Mouse (Mus musculus) limb, embryonic 11.5 days (tissue): ENCODE measurements around the gene Slitrk1. TPM values are rescaled to one million over a fixed set of nuclear protein-coding genes. Genes with fewer than 3 reads are reported as not detected.

ENCODE experiments used
- ATAC-seq: fragments of 200-750 bp; cut with Nextera tagmentation; 2 replicates; pipeline ENCODE4 v1.8.0; 2017; ENCODE audit warnings: low read depth; ENCODE audit not compliant: insufficient number of reproducible peaks, low FRiP score, low TSS enrichment
- DNase-seq: peaks from one replicate; pipeline ENCODE4 v3.0.0-alpha.2; 2015; ENCODE audit warnings: low spot score
- H3K27ac ChIP-seq: fragments of 300-500 bp; sonication (generic); replicated peaks from 2 replicates; pipeline ENCODE4 v1.5.1; 2014; ENCODE audit warnings: low read depth, mild to moderate bottlenecking, low read length
- H3K27me3 ChIP-seq: fragments of 300-500 bp; sonication (generic); 2 replicates; pipeline ENCODE4 v1.6.1; 2014; ENCODE audit warnings: mild to moderate bottlenecking, low read length, mixed read lengths; ENCODE audit not compliant: control insufficient read depth, insufficient read depth
- H3K36me3 ChIP-seq: fragments of 300-500 bp; sonication (generic); 2 replicates; pipeline ENCODE4 v1.6.1; 2014; ENCODE audit warnings: mild to moderate bottlenecking, low read length, moderate library complexity, mixed read lengths; ENCODE audit not compliant: control insufficient read depth, insufficient read depth
- H3K4me1 ChIP-seq: fragments of 300-500 bp; sonication (generic); 2 replicates; pipeline ENCODE4 v1.6.1; 2014; ENCODE audit warnings: low read length, mixed read lengths; ENCODE audit not compliant: control insufficient read depth, insufficient read depth
- H3K4me2 ChIP-seq: fragments of 300-500 bp; sonication (generic); 2 replicates; pipeline ENCODE4 v1.6.1; 2014; ENCODE audit warnings: low read depth, mild to moderate bottlenecking, moderate library complexity; ENCODE audit not compliant: severe bottlenecking
- H3K4me3 ChIP-seq: fragments of 300-500 bp; sonication (generic); 2 replicates; pipeline ENCODE4 v1.5.1; 2014; ENCODE audit warnings: low read depth, low read length
- H3K9ac ChIP-seq: fragments of 300-500 bp; sonication (generic); 2 replicates; pipeline ENCODE4 v1.6.1; 2014; ENCODE audit warnings: mild to moderate bottlenecking, low read length
- H3K9me3 ChIP-seq: fragments of 300-500 bp; sonication (generic); 2 replicates; pipeline ENCODE4 v1.6.1; 2016; ENCODE audit warnings: low read length; ENCODE audit not compliant: control insufficient read depth
- WGBS: fragments of 180-500 bp; shearing (Covaris S2); extraction: QIAGEN DNeasy Blood & Tissue Kit; methylation state at CpG from one replicate; pipeline ENCODE4 v1.1.7; 2014; 5-methylcytosine and 5-hydroxymethylcytosine counted together
- polyA plus RNA-seq: library from polyadenylated mRNA; unstranded; fragments of >200 nt; fragmentation: Nextera tagmentation; extraction: Ambion mirVana; gene quantifications from 2 replicates; pipeline ENCODE4 v1.2.1, GENCODE M21; 2014

The Slitrk1 gene
- polyA plus RNA-seq: 0.44 and 0.54 TPM in 2 replicates

DNA sequence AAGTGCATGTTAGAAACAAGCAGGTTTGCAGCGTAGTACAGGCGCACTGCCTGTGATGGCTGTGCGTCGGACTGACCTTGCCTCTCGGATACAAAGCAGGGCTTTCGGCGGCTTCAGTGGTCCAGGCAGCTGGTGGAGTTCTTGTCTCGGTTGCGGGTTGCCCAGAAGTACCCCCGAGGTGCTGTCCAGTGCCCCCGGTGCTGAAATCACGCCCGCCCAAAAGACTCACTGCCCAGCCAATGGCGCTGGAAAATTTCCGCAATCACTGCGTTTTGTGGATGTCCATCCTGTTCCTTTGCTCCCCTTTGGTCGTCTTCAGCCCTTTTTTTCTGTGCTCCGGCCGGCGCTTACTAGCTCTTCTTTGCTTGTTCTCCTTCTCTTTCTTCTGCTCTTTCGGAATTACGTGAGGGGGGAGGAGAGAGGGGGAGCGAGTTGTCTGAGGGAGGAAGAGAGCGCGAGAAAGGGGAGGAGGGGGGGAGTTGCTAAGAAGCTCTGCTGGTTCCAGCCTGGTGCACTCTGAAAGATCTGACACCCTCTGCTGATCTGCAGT lies at the start of gene Slitrk1:
TSS of gene Slitrk1 (minus strand) at position 445 of the 550 bp plus-strand sequence.
- under 1% methylated on average over 23 of the region's 25 CpGs for WGBS
- no peaks in the 10 kb centered on the region for H3K9me3 ChIP-seq
- DNase-seq (peak; percentile 89), ATAC-seq (peak; percentile 70; the same call in 1 of the 2 replicates)
- no peaks in the 10 kb centered on the region; the same call in 1 of the 2 replicates for H3K4me1 ChIP-seq
- no peak within 1 kb of the TSS for H3K27ac ChIP-seq
- no peaks in the 10 kb centered on the region for H3K36me3 ChIP-seq
- peak within 1 kb of the TSS; percentile 45 for H3K4me2 ChIP-seq
- peak within 1 kb of the TSS; percentile 19 for H3K4me3 ChIP-seq
- no peak within 1 kb of the TSS for H3K9ac ChIP-seq
- peaks cover 34% of the 10 kb centered on the region for H3K27me3 ChIP-seq

DNA sequence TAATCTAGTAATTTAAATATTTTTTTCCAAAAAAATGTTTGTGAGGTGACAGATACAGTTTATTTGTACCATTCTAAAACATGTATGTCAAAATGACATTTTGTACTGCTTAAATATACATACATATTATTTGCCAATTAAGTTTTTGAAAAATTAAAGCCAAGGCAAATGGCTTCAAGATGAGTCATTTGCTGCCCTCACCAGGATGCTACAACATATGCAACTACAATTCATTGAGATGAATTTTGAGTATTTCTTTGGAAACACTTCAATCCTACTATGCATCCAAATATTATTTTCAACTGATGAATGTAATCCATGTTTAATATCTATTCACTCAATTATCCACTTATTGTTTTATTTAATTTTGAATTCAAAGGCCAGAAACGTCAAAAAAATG lies 21.8 kb upstream of the Slitrk1 start:
- Histone ChIP-seq H3K36me3 (no peaks in the 10 kb centered on the region), H3K4me1 (no peaks in the 10 kb centered on the region), H3K4me2 (no peak overlapping the region), H3K27me3 (no peaks in the 10 kb centered on the region), H3K9me3 (no peaks in the 10 kb centered on the region), H3K4me3 (no peak overlapping the region), H3K9ac (no peak overlapping the region), H3K27ac (no peak overlapping the region)
- WGBS: 79% methylated on average over 1 of the region's 1 CpGs
- no peak for ATAC-seq
- no peak for DNase-seq

DNA sequence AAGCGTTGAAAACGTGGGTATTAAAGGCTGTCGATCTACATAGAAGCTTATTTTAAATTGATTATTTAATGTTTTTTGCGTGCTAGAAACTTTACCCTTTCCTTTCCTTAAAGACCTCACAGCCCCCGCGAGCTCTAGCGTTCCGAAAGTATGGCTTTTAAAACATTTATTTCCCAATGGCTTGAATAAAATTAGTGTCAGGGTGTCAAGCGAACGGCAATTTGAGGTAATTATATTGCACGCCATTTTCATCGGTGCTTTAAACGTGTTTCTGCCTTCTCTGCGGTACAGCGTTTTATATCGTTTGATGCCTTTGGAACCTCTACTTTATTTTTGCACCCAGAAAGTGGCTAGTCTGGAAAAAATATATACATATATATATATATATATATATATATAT lies 378 bp upstream of the Slitrk1 start:
- Histone ChIP-seq H3K4me3 (no peak overlapping the region), H3K9me3 (no peaks in the 10 kb centered on the region), H3K9ac (no peak overlapping the region), H3K4me2 (peak overlapping the region; percentile 45; the same call in 1 of the 2 replicates), H3K4me1 (no peaks in the 10 kb centered on the region; the same call in 1 of the 2 replicates), H3K36me3 (no peaks in the 10 kb centered on the region), H3K27me3 (peaks cover 34% of the 10 kb centered on the region), H3K27ac (no peak overlapping the region)
- ATAC-seq (no peak), DNase-seq (no peak)
- WGBS: 20% methylated on average over 16 of the region's 16 CpGs

DNA sequence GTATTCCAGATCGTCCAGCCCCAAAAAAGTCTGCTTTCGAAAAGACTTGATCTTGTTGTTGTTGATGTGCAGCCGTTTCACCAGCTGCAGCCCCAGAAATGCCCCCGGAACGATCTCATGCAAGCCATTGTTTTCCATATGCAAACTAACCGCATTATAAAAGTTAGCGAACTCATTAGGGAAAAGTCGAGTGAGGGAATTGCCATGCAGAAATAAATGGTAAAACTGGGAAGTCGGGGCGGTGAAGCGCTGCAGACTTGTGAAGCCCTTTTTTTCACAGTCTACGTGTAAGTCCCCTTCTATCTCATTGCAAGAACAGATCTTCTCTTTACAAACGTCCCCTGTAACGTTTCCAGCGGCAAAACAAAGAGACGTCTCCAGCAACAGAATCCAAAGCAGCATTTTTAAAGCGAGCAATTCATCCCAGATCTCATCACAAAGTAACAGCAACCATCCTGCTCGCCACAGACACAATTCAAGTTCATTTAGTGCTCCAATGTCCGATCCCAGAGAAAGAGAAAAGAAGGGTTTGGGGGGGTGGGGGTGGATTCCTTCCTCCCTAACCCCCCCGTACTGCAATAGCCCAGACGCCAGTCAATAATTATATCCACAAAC lies 975 bp downstream of the Slitrk1 start:
- Histone ChIP-seq H3K9ac (no peak overlapping the region), H3K9me3 (no peaks in the 10 kb centered on the region), H3K36me3 (no peaks in the 10 kb centered on the region), H3K4me1 (no peaks in the 10 kb centered on the region; the same call in 1 of the 2 replicates), H3K4me3 (no peak overlapping the region), H3K4me2 (peak overlapping the region; percentile 45; the same call in 1 of the 2 replicates), H3K27me3 (peaks cover 34% of the 10 kb centered on the region), H3K27ac (no peak overlapping the region)
- ATAC-seq (no peak), DNase-seq (peak; percentile 30)
- 2% methylated on average over 21 of the region's 21 CpGs for WGBS

DNA sequence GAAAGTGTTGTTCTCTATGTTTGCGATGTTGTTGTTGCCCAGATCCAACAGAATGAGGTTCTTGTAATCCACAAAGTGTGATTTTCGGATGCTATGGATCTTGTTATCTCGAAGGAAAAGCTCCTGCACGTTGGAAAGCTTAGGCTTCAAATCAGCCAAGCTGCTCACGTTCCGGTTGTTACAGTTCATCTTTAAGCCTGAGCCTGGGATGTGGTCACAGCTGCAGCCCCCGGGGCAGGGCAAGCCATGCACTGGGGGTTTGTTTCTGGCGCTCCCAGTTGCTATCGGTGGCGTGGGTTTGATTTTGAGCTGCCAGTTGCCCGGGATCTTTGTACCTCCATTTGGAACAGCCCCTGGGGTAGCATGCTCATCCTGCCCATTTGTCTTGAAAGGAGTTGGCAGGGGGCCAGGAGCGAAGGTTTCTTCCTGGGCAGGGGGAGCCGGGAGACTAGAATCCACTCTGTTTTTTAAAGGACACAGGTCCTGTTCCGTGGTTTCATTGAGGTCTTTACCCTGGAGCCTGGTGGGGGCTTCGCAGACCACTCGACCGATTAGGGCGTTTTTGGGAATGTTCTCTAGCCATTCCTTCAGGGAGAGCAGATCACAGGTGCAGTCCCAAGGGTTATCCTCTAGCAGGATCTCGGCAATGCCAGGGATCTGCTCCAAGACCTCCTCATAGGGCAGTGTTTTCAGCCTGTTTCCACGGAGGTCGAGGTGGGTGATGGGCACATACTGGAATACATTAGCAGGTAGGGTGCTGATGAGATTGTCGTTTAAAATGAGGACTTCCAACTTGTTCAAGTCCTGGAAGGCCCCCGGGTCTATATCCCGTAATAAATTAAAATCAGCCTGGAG lies 1.7 kb downstream of the Slitrk1 start:
- H3K27me3 ChIP-seq: peaks cover 34% of the 10 kb centered on the region

DNA sequence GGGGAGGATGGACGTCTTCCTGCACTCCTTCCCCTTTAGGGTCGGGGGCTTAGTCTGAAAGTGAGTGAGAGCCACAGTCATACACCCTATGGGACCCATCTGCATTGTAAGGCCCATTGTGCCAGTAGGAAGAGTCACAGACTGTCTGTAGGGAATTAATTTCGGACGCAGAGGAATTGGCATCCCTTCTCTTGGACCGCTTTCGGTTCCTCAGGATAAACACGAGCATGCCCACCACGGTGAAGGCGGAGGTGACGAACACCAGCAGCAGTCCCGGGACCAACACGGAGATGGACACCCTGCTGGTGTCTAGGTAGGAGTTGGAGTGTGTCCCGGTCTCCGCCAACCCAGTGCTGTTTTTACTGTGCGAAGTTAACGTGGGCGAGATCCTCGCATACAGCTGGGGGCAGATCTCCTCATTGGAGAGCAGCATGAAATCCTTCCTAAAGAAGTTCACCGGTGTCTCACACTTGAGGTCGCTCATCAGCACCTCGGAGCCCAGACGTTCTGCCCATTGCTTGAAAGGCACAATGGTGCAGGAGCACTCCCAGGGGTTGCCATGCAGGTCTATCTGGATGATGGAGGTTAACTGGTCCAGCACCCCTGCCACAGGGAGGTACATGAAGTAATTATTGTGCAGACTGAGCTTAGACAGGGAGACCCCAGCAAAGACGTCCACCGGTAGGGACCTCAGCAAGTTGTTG lies 2.7 kb downstream of the Slitrk1 start:
- no peaks in the 10 kb centered on the region; the same call in 1 of the 2 replicates for H3K4me1 ChIP-seq
- no peaks in the 10 kb centered on the region for H3K36me3 ChIP-seq
- peaks cover 34% of the 10 kb centered on the region for H3K27me3 ChIP-seq
- H3K9me3 ChIP-seq: no peaks in the 10 kb centered on the region
- no peak overlapping the region for H3K27ac ChIP-seq
- ATAC-seq (no peak), DNase-seq (peak; percentile 33)
- peak overlapping the region; percentile 45 for H3K4me2 ChIP-seq
- H3K4me3 ChIP-seq: peak overlapping the region; percentile 20; the same call in 1 of the 2 replicates
- WGBS: under 1% methylated on average over 24 of the region's 24 CpGs
- H3K9ac ChIP-seq: no peak overlapping the region

More for the DNA sequence above, 1.7 kb downstream of the Slitrk1 start:
- Histone ChIP-seq H3K4me2 (peak overlapping the region; percentile 45), H3K4me3 (no peak overlapping the region), H3K9me3 (no peaks in the 10 kb centered on the region), H3K27ac (no peak overlapping the region), H3K4me1 (no peaks in the 10 kb centered on the region; the same call in 1 of the 2 replicates), H3K9ac (no peak overlapping the region), H3K36me3 (no peaks in the 10 kb centered on the region)
- DNase-seq (peak; percentile 26), ATAC-seq (no peak)
- WGBS: 4% methylated on average over 24 of the region's 24 CpGs

DNA sequence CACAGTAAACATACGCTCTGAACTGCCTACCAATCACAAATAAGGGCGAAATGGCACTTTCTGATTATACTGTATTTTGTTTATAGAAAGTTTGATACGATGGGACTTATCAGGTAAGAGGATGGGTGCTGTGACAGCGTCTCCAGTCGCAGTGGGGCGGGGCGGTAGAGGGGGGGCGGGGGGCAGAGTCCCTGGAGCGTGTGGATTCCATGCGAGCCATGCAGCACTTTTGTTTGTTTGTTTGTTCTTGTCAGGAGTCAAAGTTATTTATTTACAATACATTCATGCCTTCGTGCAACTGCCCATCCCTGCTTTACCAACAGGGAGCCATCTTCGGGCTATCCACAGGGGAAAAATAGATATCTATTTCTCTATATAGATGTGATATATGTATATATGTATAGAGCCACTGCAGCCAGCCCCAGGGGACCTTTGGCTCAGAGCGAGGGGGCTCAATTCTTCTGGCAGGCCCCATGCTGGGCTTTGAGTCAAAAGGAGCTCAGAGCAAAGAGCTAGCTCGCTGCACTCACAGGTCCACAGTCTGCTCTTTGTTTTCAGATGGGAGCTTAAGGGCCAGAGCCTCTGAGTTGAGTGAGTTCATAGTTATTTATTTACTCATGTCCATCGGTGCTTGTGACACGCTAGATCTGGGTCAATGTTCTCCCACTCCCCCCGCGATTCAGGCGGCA lies 3.4 kb downstream of the Slitrk1 start:
- DNase-seq: no peak
- 3% methylated on average over 19 of the region's 19 CpGs for WGBS
- Histone ChIP-seq H3K27me3 (peaks cover 34% of the 10 kb centered on the region), H3K27ac (no peak overlapping the region), H3K9ac (no peak overlapping the region), H3K36me3 (no peaks in the 10 kb centered on the region), H3K4me1 (no peaks in the 10 kb centered on the region; the same call in 1 of the 2 replicates), H3K9me3 (no peaks in the 10 kb centered on the region), H3K4me3 (peak overlapping the region; percentile 20; the same call in 1 of the 2 replicates), H3K4me2 (peak overlapping the region; percentile 45)
- no peak for ATAC-seq
